Mouse (Mus musculus): Measurements from ENCODE around the gene Hist1h2af. TPM values are rescaled to one million over a fixed set of nuclear protein-coding genes. Genes with fewer than 3 reads are reported as not detected.
"Not testable (repeated sequence)": the region's sequence is repeated elsewhere in the genome, so short reads cannot be mapped to it uniquely, and the experiment has no call there.

Hist1h2af gene
- polyA plus RNA-seq, 1 experiment from 2014 or later: 7.9 TPM

DNA sequence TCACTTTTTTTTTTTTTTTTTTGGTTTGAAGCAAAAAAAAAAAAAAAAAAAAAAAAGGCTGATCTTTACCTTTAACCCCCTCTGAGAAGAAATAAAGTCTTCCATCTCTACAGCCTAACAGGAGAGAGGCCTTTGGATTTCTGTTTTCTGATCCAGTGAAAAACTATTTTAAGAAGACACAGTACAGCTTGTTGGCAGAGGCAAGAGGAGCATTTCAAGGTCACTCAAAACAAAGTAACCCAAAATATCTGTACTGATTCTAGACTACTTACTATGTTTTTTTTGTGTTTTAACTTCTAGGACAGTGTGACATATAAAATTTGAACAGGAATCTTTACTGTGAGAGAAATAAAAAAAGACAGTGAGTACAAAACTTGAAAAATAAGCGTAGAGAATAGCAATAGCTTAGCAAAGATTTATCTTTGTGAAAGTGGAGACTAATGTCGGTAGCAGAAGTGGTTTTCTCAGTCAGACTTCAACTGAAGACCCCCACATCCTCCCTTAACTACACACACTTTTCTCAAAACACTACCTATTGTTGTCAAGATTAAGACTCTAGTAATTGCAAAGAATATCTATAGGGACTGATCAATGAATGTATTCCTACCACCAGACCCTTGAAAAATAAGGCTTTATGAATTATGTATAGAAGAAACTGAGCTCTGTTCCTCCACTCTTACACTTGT lies 4.1 kb upstream of the Hist1h2af start:
- WGBS: 39% methylated on average over 2 of the region's 2 CpGs

DNA sequence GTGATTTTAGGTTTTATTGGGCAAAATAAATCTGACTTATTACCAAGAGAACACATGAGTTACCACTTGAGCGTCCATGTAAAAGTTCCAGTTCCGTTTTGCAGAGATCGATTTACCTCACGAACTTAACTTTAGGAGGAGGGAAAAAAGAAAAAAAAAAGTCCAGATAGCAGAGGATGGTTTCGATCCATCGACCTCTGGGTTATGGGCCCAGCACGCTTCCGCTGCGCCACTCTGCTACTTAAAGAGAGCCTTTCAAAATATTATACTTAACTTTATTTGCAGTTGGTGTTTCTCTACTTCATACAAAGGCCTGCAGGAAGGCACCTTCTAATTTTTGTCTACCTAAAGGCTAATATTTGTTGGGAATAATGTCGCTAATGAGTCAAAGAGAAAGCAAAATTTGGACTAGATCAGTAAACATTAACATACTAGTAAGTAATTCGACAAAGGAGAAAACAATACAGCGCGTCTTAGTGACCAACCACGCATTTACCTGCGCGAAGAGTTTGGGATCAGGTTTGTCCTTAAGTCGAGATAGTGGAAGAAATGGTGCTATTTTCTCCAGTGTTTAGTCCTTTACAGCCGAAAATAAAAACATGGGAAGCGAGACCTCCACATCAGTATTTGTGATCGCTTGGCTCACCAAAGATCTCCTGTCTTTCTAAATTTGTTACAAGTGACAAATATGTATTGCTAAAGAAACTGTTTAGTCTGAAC lies 3.4 kb upstream of the Hist1h2af start:
- Histone ChIP-seq H3K9ac (replicated peaks) (peak overlapping the region; percentile 81), H3K4me1 (peaks cover 31% of the 10 kb centered on the region), H3K4me3 (peak overlapping the region; percentile 56), H3K27ac (replicated peaks) (peak overlapping the region; percentile 97), H3K36me3 (no peaks in the 10 kb centered on the region), H3K4me2 (replicated peaks) (peak overlapping the region; percentile 66), H3K27me3 (no peaks in the 10 kb centered on the region), H3K9me3 (no peaks in the 10 kb centered on the region)
- WGBS: under 1% methylated on average over 20 of the region's 20 CpGs
- no peak for ATAC-seq (ENCODE audit: low FRiP score, low read depth)

More for the DNA sequence above, 4.1 kb upstream of the Hist1h2af start:
- Histone ChIP-seq H3K4me3 (peak overlapping the region; percentile 56), H3K9me3 (no peaks in the 10 kb centered on the region), H3K4me2 (replicated peaks) (peak overlapping the region; percentile 66), H3K27me3 (no peaks in the 10 kb centered on the region), H3K9ac (replicated peaks) (peak overlapping the region; percentile 81), H3K27ac (replicated peaks) (peak overlapping the region; percentile 97; the same call in 1 of the 2 replicates), H3K4me1 (peaks cover 33% of the 10 kb centered on the region), H3K36me3 (no peaks in the 10 kb centered on the region)
- no peak for ATAC-seq (ENCODE audit: low FRiP score, low read depth)

DNA sequence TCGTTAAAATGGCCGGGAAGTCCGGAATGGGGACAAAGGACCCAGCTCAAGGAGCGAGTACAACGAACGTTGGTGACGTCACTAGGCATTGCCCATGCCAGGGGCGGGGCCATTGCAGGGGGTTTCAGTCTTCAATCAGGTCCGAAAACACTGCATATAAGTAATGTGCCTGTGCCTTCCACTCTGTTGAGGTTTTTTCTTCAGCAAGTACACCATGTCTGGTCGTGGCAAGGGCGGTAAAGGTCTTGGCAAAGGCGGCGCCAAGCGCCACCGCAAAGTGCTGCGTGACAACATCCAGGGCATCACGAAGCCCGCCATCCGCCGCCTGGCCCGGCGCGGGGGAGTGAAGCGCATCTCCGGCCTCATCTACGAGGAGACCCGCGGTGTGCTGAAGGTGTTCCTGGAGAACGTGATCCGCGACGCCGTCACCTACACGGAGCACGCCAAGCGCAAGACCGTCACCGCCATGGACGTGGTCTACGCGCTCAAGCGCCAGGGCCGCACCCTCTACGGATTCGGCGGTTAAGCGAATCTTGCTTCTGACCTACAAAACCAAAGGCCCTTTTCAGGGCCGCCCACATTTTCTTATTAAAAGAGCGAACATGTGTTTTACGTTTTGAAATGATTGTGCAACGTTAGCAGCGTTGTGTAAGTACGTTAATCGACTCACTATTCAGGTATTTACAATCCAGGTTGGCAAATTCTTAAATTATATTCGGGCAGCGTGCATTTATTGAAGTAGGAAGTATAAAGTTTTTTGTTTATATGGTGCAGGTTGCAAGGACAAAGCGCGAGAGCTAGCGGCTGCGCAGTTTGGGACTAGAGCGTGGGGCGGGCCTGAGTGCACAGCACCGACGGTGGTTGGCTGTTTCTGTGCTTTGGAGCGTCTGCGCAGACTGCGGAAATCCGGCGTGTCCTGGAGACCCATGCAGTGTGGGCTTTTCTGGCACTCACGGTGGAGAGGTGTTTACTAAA lies 2.5 kb upstream of the Hist1h2af start, which contains the start of gene Hist1h4h:
Gene Hist1h4h, plus strand, starts transcription at position 150 of the 975 bp plus-strand sequence.
- Histone ChIP-seq H3K27ac (replicated peaks) (peak within 1 kb of the TSS; percentile 97), H3K9ac (replicated peaks) (peak within 1 kb of the TSS; percentile 81), H3K27me3 (no peaks in the 10 kb centered on the region), H3K36me3 (no peaks in the 10 kb centered on the region), H3K4me3 (peak within 1 kb of the TSS; percentile 56), H3K4me1 (peaks cover 27% of the 10 kb centered on the region), H3K4me2 (replicated peaks) (peak within 1 kb of the TSS; percentile 66), H3K9me3 (no peaks in the 10 kb centered on the region)
- ATAC-seq (ENCODE audit: low FRiP score, low read depth): peak; percentile 77
- under 1% methylated on average over 55 of the region's 70 CpGs for WGBS

GRCm38 (mm10) chr13:23532262-23533075 lies 1.2 kb upstream of the Hist1h2af start:
- H3K27me3 ChIP-seq: no peaks in the 10 kb centered on the region
- peak overlapping the region; percentile 81 for H3K9ac ChIP-seq (replicated peaks)
- peak overlapping the region; percentile 97 for H3K27ac ChIP-seq (replicated peaks)
- peaks cover 34% of the 10 kb centered on the region for H3K4me1 ChIP-seq
- peak overlapping the region; percentile 56 for H3K4me3 ChIP-seq
- no peaks in the 10 kb centered on the region for H3K9me3 ChIP-seq
- peak overlapping the region; percentile 66 for H3K4me2 ChIP-seq (replicated peaks)
- 22% methylated on average over 9 of the region's 9 CpGs for WGBS
- H3K36me3 ChIP-seq: no peaks in the 10 kb centered on the region
- no peak for ATAC-seq (ENCODE audit: low FRiP score, low read depth)

DNA sequence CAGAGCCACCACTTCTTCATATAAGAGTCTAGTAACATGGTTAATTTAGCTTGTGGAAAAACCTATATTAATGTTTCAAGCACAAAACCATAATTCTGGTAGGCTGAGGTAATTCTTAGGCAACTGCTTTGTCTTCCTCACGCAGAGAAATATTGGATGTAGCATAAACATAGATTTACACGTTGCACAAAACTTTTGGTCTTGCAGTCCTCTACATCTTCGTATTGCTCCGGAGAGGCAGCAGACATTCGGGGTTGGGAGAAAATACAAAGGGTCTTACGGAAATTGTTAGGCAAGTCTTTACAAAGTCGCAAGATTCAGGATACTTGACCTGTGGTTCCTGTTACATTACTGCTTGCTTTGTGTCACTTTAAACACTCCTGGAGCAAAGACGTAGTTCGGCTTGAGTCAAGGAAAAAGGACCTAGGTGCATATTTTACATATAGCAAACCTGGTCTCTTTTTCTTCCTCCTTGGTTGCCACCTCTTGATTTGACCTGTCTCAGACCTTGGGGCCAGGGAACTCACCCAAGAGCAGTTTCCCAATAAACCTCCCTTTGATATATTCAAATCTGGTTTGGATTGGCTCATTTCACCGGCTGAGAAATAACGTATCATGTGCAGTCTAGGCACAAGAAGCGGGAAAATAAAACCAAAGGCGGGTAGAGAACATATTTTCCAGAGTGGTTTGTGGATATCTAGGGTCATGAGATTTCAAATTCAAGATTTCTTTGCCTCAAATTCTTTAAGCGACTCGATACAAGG lies 844 bp downstream of the Hist1h2af start:
- Histone ChIP-seq H3K9ac (replicated peaks) (peak overlapping the region; percentile 66), H3K27ac (replicated peaks) (peak overlapping the region; percentile 97), H3K4me2 (replicated peaks) (peak overlapping the region; percentile 66), H3K4me3 (peak overlapping the region; percentile 56), H3K27me3 (no peaks in the 10 kb centered on the region), H3K4me1 (peaks cover 36% of the 10 kb centered on the region), H3K9me3 (no peaks in the 10 kb centered on the region), H3K36me3 (no peaks in the 10 kb centered on the region)
- peak; percentile 3; the same call in 1 of the 2 replicates for ATAC-seq (ENCODE audit: low FRiP score, low read depth)
- under 1% methylated on average over 15 of the region's 15 CpGs for WGBS

DNA sequence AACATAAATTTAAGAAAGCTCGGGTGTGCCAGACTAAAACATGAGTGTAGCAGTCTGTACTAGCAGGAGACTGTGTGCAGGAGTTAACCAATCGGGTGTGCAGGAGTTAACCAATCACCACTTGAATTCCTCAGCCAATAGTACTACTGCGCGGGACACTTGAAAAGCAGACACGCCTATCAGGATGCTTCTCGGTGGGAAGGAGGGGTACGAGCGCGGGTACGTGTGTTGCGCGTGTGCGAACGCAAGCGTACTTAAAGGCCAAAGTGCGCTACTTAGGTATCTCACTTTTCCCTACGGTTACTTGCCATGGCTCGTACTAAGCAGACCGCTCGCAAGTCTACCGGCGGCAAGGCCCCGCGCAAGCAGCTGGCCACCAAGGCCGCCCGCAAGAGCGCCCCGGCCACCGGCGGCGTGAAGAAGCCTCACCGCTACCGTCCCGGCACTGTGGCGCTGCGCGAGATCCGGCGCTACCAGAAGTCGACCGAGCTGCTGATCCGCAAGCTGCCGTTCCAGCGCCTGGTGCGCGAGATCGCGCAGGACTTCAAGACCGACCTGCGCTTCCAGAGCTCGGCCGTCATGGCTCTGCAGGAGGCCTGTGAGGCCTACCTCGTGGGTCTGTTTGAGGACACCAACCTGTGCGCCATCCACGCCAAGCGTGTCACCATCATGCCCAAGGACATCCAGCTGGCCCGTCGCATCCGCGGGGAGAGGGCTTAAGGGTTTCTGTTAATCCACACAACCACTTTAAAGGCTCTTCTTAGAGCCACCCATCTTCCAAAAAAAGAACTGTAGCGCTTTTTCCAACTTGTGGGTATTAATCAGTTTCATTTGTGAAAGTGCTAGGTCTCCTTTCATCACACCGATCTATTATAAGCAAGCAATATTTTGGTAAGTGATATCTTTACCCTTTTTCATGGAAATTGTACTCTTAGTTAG lies 1.7 kb downstream of the Hist1h2af start, which contains the start of gene Hist1h3g:
Gene Hist1h3g, plus strand, starts transcription at position 286 of the 939 bp plus-strand sequence.
- ATAC-seq (ENCODE audit: low FRiP score, low read depth): peak; percentile 92
- H3K36me3 ChIP-seq, H3K9me3 ChIP-seq, H3K27me3 ChIP-seq: not testable (repeated sequence)
- peak within 1 kb of the TSS; percentile 66 for H3K9ac ChIP-seq (replicated peaks)
- WGBS: 0% methylated on average over 46 of the region's 62 CpGs
- peak within 1 kb of the TSS; percentile 66 for H3K4me2 ChIP-seq (replicated peaks)
- H3K27ac ChIP-seq (replicated peaks): peak within 1 kb of the TSS; percentile 97
- H3K4me1 ChIP-seq: peaks cover 32% of the 10 kb centered on the region
- H3K4me3 ChIP-seq: peak within 1 kb of the TSS; percentile 56

GRCm38 (mm10) chr13:23536076-23536822 lies 2.5 kb downstream of the Hist1h2af start:
- Histone ChIP-seq H3K9ac (replicated peaks) (peak overlapping the region; percentile 62), H3K9me3 (no peaks in the 10 kb centered on the region), H3K27ac (replicated peaks) (peak overlapping the region; percentile 56), H3K4me2 (replicated peaks) (peak overlapping the region; percentile 66), H3K27me3 (no peaks in the 10 kb centered on the region), H3K36me3 (no peaks in the 10 kb centered on the region), H3K4me1 (peaks cover 32% of the 10 kb centered on the region), H3K4me3 (peak overlapping the region; percentile 56)
- 21% methylated on average over 7 of the region's 7 CpGs for WGBS
- no peak for ATAC-seq (ENCODE audit: low FRiP score, low read depth)

- Histone ChIP-seq H3K4me2 (replicated peaks) (peak overlapping the region; percentile 66), H3K27me3 (no peaks in the 10 kb centered on the region), H3K36me3 (no peaks in the 10 kb centered on the region), H3K4me1 (peaks cover 29% of the 10 kb centered on the region), H3K27ac (replicated peaks) (no peak overlapping the region), H3K9me3 (no peaks in the 10 kb centered on the region), H3K9ac (replicated peaks) (no peak overlapping the region), H3K4me3 (peak overlapping the region; percentile 13)
- no peak for ATAC-seq (ENCODE audit: low FRiP score, low read depth)
- 79% methylated on average over 3 of the region's 3 CpGs for WGBS
These were observed 3.5 kb downstream of the Hist1h2af start for GRCm38 (mm10) chr13:23537006-23537710.

DNA sequence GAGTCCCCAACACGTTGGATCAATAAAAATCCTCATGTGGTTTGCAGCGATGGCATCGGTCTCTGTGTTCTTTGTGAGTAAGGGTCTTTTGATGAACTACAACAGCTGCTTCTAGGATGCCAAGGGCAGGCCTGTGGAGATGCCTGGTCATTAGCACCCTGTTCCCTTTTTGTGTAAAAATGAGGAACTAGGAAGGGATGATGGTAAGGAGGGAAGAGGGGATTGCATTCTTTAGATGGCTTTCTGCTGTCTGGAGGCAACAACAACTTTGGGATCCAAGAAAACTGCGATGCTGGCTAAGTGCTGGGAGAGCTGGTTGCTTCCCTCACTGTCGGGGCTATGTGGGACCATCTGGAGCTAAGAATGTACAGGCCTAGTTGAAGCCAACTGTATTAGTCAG lies 4.5 kb downstream of the Hist1h2af start:
- no peak overlapping the region for H3K4me3 ChIP-seq
- H3K4me2 ChIP-seq (replicated peaks): no peak overlapping the region
- no peaks in the 10 kb centered on the region for H3K36me3 ChIP-seq
- no peak for ATAC-seq (ENCODE audit: low FRiP score, low read depth)
- no peak overlapping the region for H3K9ac ChIP-seq (replicated peaks)
- 83% methylated on average over 5 of the region's 5 CpGs for whole genome bisulfite sequencing
- H3K4me1 ChIP-seq: peaks cover 22% of the 10 kb centered on the region
- no peaks in the 10 kb centered on the region for H3K27me3 ChIP-seq
- no peaks in the 10 kb centered on the region for H3K9me3 ChIP-seq
- no peak overlapping the region for H3K27ac ChIP-seq (replicated peaks)
